Mouse (Mus musculus) MEL (cell line): ENCODE data around the gene Asb17.

Experiments
- CTCF ChIP-seq, 3 experiments: IDR thresholded peaks in 2 of 3; conservative IDR thresholded peaks in 1 of 3; 2 replicates each; pipeline ENCODE4 v1.5.1; 2011 to 2012; ENCODE audit warnings: low read length in 3 of 3, low read depth in 2 of 3, mild to moderate bottlenecking in 2 of 3, improper control_type of control experiment in 1 of 3, inconsistent platforms in 1 of 3, mixed read lengths in 1 of 3, moderate library complexity in 1 of 3; ENCODE audit not compliant: control insufficient read depth in 1 of 3, insufficient read depth in 1 of 3, poor library complexity in 1 of 3, severe bottlenecking in 1 of 3
- EP300 ChIP-seq, 2 experiments: IDR thresholded peaks; 2 replicates each; pipeline ENCODE4 v1.6.1; 2011; ENCODE audit warnings: improper control_type of control experiment in 2 of 2, low read length in 2 of 2, low read depth in 1 of 2, mild to moderate bottlenecking in 1 of 2
- GABPA ChIP-seq: IDR thresholded peaks from 2 replicates; pipeline ENCODE4 v1.6.1; 2012; ENCODE audit warnings: low read depth, mild to moderate bottlenecking, inconsistent platforms, low read length, improper control_type of control experiment, moderate library complexity
- RAD21 ChIP-seq: IDR thresholded peaks from 2 replicates; pipeline ENCODE4 v1.6.1; 2011; ENCODE audit warnings: mild to moderate bottlenecking, low read depth, low read length, improper control_type of control experiment
- TCF12 ChIP-seq: IDR thresholded peaks from 2 replicates; pipeline ENCODE4 v1.6.1; 2014; ENCODE audit warnings: low read depth, mild to moderate bottlenecking, inconsistent platforms, low read length, improper control_type of control experiment, moderate library complexity
- USF2 ChIP-seq, 2 experiments: IDR thresholded peaks; 2 replicates each; pipeline ENCODE4 v1.6.1; 2011 to 2012; ENCODE audit warnings: improper control_type of control experiment in 2 of 2, low read length in 2 of 2, borderline replicate concordance in 1 of 2, inconsistent platforms in 1 of 2, low read depth in 1 of 2, mild to moderate bottlenecking in 1 of 2; ENCODE audit not compliant: insufficient read depth in 1 of 2
- ZMIZ1 ChIP-seq: IDR thresholded peaks from 2 replicates; pipeline ENCODE4 v1.6.1; 2012; ENCODE audit warnings: low read depth, mild to moderate bottlenecking, inconsistent platforms, low read length, improper control_type of control experiment, moderate library complexity
- ZNF384 ChIP-seq: IDR thresholded peaks from 2 replicates; pipeline ENCODE4 v1.6.1; 2012; ENCODE audit warnings: low read depth, mild to moderate bottlenecking, inconsistent platforms, low read length, improper control_type of control experiment

- no peak for TF ChIP-seq ZNF384
- TF ChIP-seq EP300 (IDR thresholded peaks at IDR 0.05; ENCODE audit: low read depth in 1 of 2, low read length in 2 of 2): 0 out of 4 replicates have a peak, but pooled peaks of 1 of the 2 experiments have one; percentile 36
- TF ChIP-seq USF2 (IDR thresholded peaks at IDR 0.05; ENCODE audit: borderline replicate concordance in 1 of 2, insufficient read depth in 1 of 2, low read depth in 1 of 2, low read length in 2 of 2): no peak
- TF ChIP-seq TCF12: no peak
- TF ChIP-seq CTCF (IDR thresholded peaks at IDR 0.05 in 2 of 3, conservative IDR thresholded peaks at IDR 0.05 in 1 of 3; ENCODE audit: control insufficient read depth in 1 of 3, insufficient read depth in 1 of 3, low read depth in 2 of 3, low read length in 3 of 3, poor library complexity in 1 of 3, severe bottlenecking in 1 of 3): no peak
- TF ChIP-seq GABPA: no peak
- no peak for TF ChIP-seq ZMIZ1
- no peak for TF ChIP-seq RAD21
Measured at GRCm38 (mm10) chr3:153797574-153797973, 46.4 kb upstream of the Asb17 start.
